Mouse (Mus musculus): ENCODE results near the gene Magohb.

DNA sequence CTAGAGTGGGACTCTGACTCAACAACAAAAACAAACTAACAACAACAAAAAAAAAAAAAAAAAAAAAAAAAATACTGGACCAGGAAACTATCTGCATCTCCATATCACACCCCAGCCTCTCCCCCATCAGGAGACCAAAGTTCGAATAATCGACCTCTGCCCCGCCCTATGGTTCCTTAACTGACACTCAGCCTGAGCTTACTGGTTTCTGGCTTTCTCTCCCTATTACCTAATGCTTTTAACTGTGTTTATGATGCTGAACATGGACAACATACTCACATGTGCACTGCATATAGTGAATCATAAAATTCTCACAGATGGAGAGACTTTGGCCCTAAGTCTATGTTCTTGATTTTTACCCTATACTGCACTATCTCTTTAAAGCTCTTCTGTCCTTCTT, 46.3 kb upstream of the Magohb start:
- TF ChIP-seq CTCF (IDR thresholded peaks at IDR 0.05; ENCODE audit: low read depth) (no peak), EP300 (optimal IDR thresholded peaks at IDR 0.05) (no peak)
